Comparison of ENCODE assay signal across 8 mouse cellular contexts in genomic region chr11:8468161-8469091, GRCm38 (mm10).
DNase-seq lines count a peak whose midpoint lies in the region; ATAC-seq lines count a peak whose summit lies in the region.

No protein-coding gene starts in this region.

- intact Hi-C loops in left cerebral cortex, postnatal 4 days (cut with DNase I), result no loop called here

- no peaks in the 10 kb centered on the region for H3K27me3 ChIP-seq in embryonic facial prominence, embryonic 12.5 days

- peak overlapping the region; percentile 68 for H3K4me2 ChIP-seq in embryonic facial prominence, embryonic 12.5 days (replicated peaks)

- H3K4me3 ChIP-seq in embryonic facial prominence, embryonic 12.5 days, result peak overlapping the region; percentile 39

- H3K4me1 ChIP-seq in embryonic facial prominence, embryonic 12.5 days, result peaks cover 43% of the 10 kb centered on the region

- H3K27ac ChIP-seq in embryonic facial prominence, embryonic 12.5 days, result peak overlapping the region; percentile 93

- 1% methylated on average over 31 of the region's 33 CpGs for WGBS in embryonic facial prominence, embryonic 12.5 days

- H3K9me3 ChIP-seq in embryonic facial prominence, embryonic 12.5 days, result no peaks in the 10 kb centered on the region

- H3K9ac ChIP-seq in embryonic facial prominence, embryonic 12.5 days, result peak overlapping the region; percentile 51

- H3K36me3 ChIP-seq in embryonic facial prominence, embryonic 12.5 days, result 0 out of 2 replicates have a peak, but pooled peaks cover 17% of the 10 kb centered on the region

- peak; percentile 83 for ATAC-seq in embryonic facial prominence, embryonic 12.5 days (ENCODE audit: insufficient number of reproducible peaks, insufficient read depth, low FRiP score, low TSS enrichment)
- peak; percentile 59 for ATAC-seq in megakaryocyte-erythroid progenitor cell, adult 5-6 weeks (replicated peaks; ENCODE audit: low FRiP score, low TSS enrichment, poor library complexity, severe bottlenecking)
- ATAC-seq in CD4-positive, CD25-positive, alpha-beta regulatory T cell, adult 4 months, result no peak

- peak; percentile 73 for DNase-seq in adrenal gland, postnatal 10 days
- DNase-seq in heart, adult 18-20 months, result peak; percentile 79 to 81
- peak; percentile 72 for DNase-seq in kidney, adult 11 months
- peak; percentile 73 for DNase-seq in left cerebral cortex, postnatal 4 days
- peak; percentile 60 for DNase-seq in right cerebral cortex, postnatal 4 days
